Mouse (Mus musculus) E14TG2a.4 (cell line): ENCODE data around the gene 2810006K23Rik.

Experiments
- CTCF ChIP-seq: conservative IDR thresholded peaks from 2 replicates; pipeline ENCODE4 v1.5.1; 2014; ENCODE audit warnings: low read length
- POU5F1 ChIP-seq: IDR thresholded peaks from 2 replicates; pipeline ENCODE4 v1.6.1; 2014; ENCODE audit warnings: low read length, borderline replicate concordance

DNA sequence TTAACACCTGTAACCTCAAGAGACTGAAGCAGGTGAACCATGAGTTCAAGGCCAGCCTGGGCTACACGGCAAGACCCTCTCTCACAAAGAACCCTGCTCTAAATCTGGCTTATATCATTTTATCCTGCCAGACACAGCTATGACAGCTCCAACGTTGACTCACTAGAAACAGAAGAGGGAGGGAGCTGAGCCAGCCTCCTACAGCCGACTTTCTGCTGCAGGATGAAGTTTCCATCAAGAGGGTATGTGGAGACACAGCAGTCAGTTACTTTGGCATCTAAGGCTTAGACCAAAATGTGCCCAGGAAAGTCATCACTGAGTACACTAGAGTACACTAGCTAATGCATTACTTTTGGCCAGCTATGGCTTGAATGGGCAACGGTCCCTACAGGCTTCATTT is 37.7 kb upstream of the 2810006K23Rik start:
- TF ChIP-seq CTCF (no peak), POU5F1 (no peak)
